Mouse (Mus musculus): ENCODE measurements around the gene Mindy3.

- no peak for TF ChIP-seq CTCF (IDR thresholded peaks at IDR 0.05; ENCODE audit: low read depth)
- no peak for TF ChIP-seq EP300 (IDR thresholded peaks at IDR 0.05; ENCODE audit: low read depth)
Observed at GRCm38 (mm10) chr2:12384389-12384788, 34.9 kb downstream of the Mindy3 start.

Data from liver, embryonic 14.5 days (tissue).